Mouse (Mus musculus): ENCODE results near the gene Tbx6.

DNA sequence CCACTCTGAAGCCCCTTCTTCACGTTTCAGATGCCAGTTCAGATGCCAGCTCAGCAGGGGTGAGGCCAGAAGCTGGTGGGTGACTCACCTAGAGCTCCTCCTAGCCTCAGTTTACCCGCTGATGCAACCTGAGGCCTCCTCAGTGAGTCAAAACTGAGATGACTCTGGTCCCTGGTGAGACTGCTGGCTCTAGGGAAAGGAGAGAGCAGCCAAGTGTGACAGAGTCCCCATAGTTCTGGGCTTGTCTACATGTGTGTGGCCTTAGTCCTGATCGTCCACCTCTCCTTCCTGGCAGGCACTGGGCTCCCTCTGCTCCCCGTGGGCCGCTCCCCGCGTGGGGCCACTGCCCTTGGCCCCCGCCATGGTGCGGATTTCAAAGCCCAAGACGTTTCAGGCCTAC is 3.8 kb upstream of the Tbx6 start:
- TF ChIP-seq CTCF (IDR thresholded peaks at IDR 0.05; ENCODE audit: low read depth, low read length) (no peak), POLR2A (IDR thresholded peaks at IDR 0.05; ENCODE audit: insufficient read depth, low read length) (no peak)

Measured in ES-Bruce4 (cell line).